Mouse (Mus musculus): ENCODE results near the gene Nrde2. TPM values are rescaled to one million over a fixed set of nuclear protein-coding genes. Genes with fewer than 3 reads are reported as not detected.

Gene Nrde2
- total and polyA plus RNA-seq, 3 experiments, result 5.1 to 11.0 (median 7.9) TPM

DNA sequence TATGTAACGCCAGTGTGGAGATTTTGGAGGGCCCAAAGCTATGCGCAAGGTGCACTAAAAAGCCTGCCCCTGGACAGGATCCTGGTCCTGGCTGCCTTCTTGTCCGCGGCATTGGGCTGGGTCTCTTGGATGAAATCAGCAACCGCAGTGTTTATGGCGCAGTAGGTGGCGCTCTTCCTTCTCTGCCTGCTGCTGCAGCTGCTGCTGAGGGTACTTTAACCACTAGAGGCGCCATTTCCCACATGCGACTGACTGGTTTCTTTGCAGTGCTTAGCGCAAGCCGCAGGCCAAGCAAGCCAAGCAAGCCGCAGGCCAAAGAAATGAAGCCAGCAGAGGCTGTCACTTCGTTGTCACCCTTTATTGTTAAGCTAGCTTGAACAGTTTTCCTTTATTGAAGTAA is 42.4 kb upstream of the Nrde2 start:
- no peak overlapping the region for H3K9ac ChIP-seq (ENCODE audit: low read depth, low read length)
- DNase-seq, result peak; percentile 89 to 93
- H3K79me2 ChIP-seq (replicated peaks; ENCODE audit: control insufficient read depth, insufficient read depth, low read length), result peaks cover 8% of the 10 kb centered on the region
- H3K27me3 ChIP-seq (ENCODE audit: control insufficient read depth, insufficient read depth, low read length), result no peaks in the 10 kb centered on the region
- peaks cover 10% of the 10 kb centered on the region for H3K4me1 ChIP-seq (ENCODE audit: control insufficient read depth, insufficient read depth, low read length)
- peak overlapping the region; percentile 96 for H3K27ac ChIP-seq
- H3K4me3 ChIP-seq, result peak overlapping the region; percentile 94
- H3K36me3 ChIP-seq (ENCODE audit: control insufficient read depth, insufficient read depth, low read length), result peaks cover 37% of the 10 kb centered on the region
- WGBS, result under 1% methylated on average over 13 of the region's 13 CpGs
- intact Hi-C loops (cut with DNase I), result loop anchor here (1.0 to 5.0 kb wide), 5 partner anchors 73 to 325 kb away; no protein-coding TSS in a partner anchor
- TF ChIP-seq EP300 (IDR thresholded peaks at IDR 0.05; ENCODE audit: insufficient read depth, low read depth, low read length), result peak; percentile 98
- TF ChIP-seq POLR2A (IDR thresholded peaks at IDR 0.05; ENCODE audit: insufficient read depth, low read depth, low read length), result peak; percentile 29; the same call in 1 of the 2 replicates
- no peak for TF ChIP-seq CTCF (IDR thresholded peaks at IDR 0.05)

DNA sequence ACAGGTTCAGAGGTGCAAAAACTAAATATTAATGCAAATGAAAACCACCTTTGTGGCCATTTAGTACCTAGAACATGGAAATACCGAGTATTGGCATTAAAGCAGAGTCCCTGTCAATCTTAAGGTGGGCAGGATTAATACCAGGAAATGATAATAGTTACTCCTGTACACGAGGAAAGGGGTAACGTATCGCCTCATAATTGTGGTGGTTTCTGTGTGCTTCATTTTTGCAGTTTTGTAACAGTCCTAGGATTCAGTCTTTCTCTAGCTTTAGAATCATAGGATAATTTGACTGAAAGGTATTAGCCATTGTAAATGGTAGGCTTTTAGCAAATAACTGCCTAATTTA is 41.9 kb upstream of the Nrde2 start:
- 13% methylated on average over 4 of the region's 4 CpGs for WGBS
- DNase-seq, result no peak
- Histone ChIP-seq H3K4me3 (peak overlapping the region; percentile 94), H3K9ac (ENCODE audit: low read depth, low read length) (peak overlapping the region; percentile 90; the same call in 1 of the 2 replicates), H3K27ac (peak overlapping the region; percentile 96), H3K36me3 (ENCODE audit: control insufficient read depth, insufficient read depth, low read length) (peaks cover 33% of the 10 kb centered on the region), H3K4me1 (ENCODE audit: control insufficient read depth, insufficient read depth, low read length) (peaks cover 10% of the 10 kb centered on the region), H3K27me3 (ENCODE audit: control insufficient read depth, insufficient read depth, low read length) (no peaks in the 10 kb centered on the region), H3K79me2 (replicated peaks; ENCODE audit: control insufficient read depth, insufficient read depth, low read length) (peaks cover 8% of the 10 kb centered on the region)
- intact Hi-C loops (cut with DNase I), result loop anchor here (5.0 kb wide), 2 partner anchors 106 to 326 kb away; no protein-coding TSS in a partner anchor
- TF ChIP-seq POLR2A (IDR thresholded peaks at IDR 0.05; ENCODE audit: insufficient read depth, low read depth, low read length) (no peak), CTCF (IDR thresholded peaks at IDR 0.05) (no peak), EP300 (IDR thresholded peaks at IDR 0.05; ENCODE audit: insufficient read depth, low read depth, low read length) (no peak)

DNA sequence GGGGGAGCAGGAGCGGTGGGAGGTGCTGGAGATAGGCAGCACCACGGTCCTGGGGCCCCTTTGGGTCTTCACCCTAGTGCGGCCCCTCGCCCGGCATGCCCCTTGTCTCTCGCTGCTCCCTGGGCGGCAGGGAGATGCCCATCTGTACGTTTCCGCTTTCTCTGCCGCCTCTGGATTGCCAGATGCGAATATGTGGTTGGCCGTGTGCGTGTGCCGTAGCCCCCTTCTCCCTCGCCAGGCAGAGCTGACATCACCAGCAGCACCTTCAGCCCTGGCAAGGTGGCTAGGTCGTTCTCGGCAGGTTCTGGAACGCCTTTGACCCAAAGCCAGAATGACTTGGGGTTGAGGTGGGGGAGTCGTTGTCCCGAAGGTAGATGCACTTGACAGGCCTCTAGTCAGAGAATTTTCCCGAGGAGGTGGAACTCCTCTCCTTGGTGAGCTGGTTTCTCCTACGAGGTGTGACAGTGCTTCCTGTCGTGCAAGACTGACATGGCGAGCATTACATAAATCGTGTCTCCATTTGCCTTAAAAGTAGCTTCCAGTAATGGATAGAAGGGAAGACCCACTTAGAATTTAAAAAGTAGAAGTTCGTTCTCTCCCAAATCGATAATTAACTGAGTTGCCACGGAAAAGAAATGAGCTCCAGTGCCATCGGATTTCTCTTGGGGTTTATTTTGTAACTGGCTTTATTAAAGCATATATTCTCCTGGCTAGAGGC is 41.4 kb upstream of the Nrde2 start:
- Histone ChIP-seq H3K36me3 (ENCODE audit: control insufficient read depth, insufficient read depth, low read length) (peaks cover 33% of the 10 kb centered on the region), H3K9ac (ENCODE audit: low read depth, low read length) (peak overlapping the region; percentile 90), H3K27ac (peak overlapping the region; percentile 96), H3K4me1 (ENCODE audit: control insufficient read depth, insufficient read depth, low read length) (peaks cover 10% of the 10 kb centered on the region), H3K79me2 (replicated peaks; ENCODE audit: control insufficient read depth, insufficient read depth, low read length) (peaks cover 8% of the 10 kb centered on the region), H3K27me3 (ENCODE audit: control insufficient read depth, insufficient read depth, low read length) (no peaks in the 10 kb centered on the region), H3K4me3 (peak overlapping the region; percentile 94)
- 3% methylated on average over 28 of the region's 29 CpGs for WGBS
- intact Hi-C loops (cut with DNase I), result loop anchor here (5.0 kb wide), 2 partner anchors 106 to 326 kb away; no protein-coding TSS in a partner anchor
- DNase-seq, result no peak
- 0 out of 2 replicates have a peak, but pooled peaks have one; percentile 1 for TF ChIP-seq CTCF (IDR thresholded peaks at IDR 0.05)
- no peak for TF ChIP-seq EP300 (IDR thresholded peaks at IDR 0.05; ENCODE audit: insufficient read depth, low read depth, low read length)

- WGBS, result 1% methylated on average over 82 of the region's 86 CpGs
- DNase-seq, result peak; percentile 86 to 88
- Histone ChIP-seq H3K4me1 (ENCODE audit: control insufficient read depth, insufficient read depth, low read length) (peaks cover 10% of the 10 kb centered on the region), H3K27me3 (ENCODE audit: control insufficient read depth, insufficient read depth, low read length) (no peaks in the 10 kb centered on the region), H3K79me2 (replicated peaks; ENCODE audit: control insufficient read depth, insufficient read depth, low read length) (peaks cover 8% of the 10 kb centered on the region), H3K9ac (ENCODE audit: low read depth, low read length) (peak overlapping the region; percentile 90), H3K27ac (peak overlapping the region; percentile 96), H3K36me3 (ENCODE audit: control insufficient read depth, insufficient read depth, low read length) (peaks cover 29% of the 10 kb centered on the region), H3K4me3 (peak overlapping the region; percentile 94)
- intact Hi-C loops (cut with DNase I), result loop anchor here (1.0 to 5.0 kb wide), 4 partner anchors 12 to 327 kb away; partner anchors contain the start of gene Nrde2
- TF ChIP-seq POLR2A (IDR thresholded peaks at IDR 0.05; ENCODE audit: insufficient read depth, low read depth, low read length), result 0 out of 2 replicates have a peak, but pooled peaks have one; percentile 6
- TF ChIP-seq EP300 (IDR thresholded peaks at IDR 0.05; ENCODE audit: insufficient read depth, low read depth, low read length), result no peak
Measured at GRCm38 (mm10) chr12:100199891-100200644, 40.6 kb upstream of the Nrde2 start.

- under 1% methylated on average over 58 of the region's 58 CpGs for WGBS
- peaks cover 20% of the 10 kb centered on the region for H3K36me3 ChIP-seq (ENCODE audit: control insufficient read depth, insufficient read depth, low read length)
- peaks cover 8% of the 10 kb centered on the region for H3K79me2 ChIP-seq (replicated peaks; ENCODE audit: control insufficient read depth, insufficient read depth, low read length)
- H3K4me1 ChIP-seq (ENCODE audit: control insufficient read depth, insufficient read depth, low read length), result peaks cover 8% of the 10 kb centered on the region
- peak; percentile 97 to 98 for DNase-seq
- TF ChIP-seq CTCF (IDR thresholded peaks at IDR 0.05), result peak; percentile 42
- peak; percentile 100 for TF ChIP-seq POLR2A (IDR thresholded peaks at IDR 0.05; ENCODE audit: insufficient read depth, low read depth, low read length)
- peak; percentile 99 for TF ChIP-seq EP300 (IDR thresholded peaks at IDR 0.05; ENCODE audit: insufficient read depth, low read depth, low read length)
- no peaks in the 10 kb centered on the region for H3K27me3 ChIP-seq (ENCODE audit: control insufficient read depth, insufficient read depth, low read length)
- H3K27ac ChIP-seq, result peak within 1 kb of the TSS; percentile 96
- intact Hi-C loops (cut with DNase I), result loop anchor here (1.0 kb wide), 2 partner anchors 11 to 40 kb away; partner anchors contain the start of gene Nrde2
- peak within 1 kb of the TSS; percentile 94 for H3K4me3 ChIP-seq
- H3K9ac ChIP-seq (ENCODE audit: low read depth, low read length), result peak within 1 kb of the TSS; percentile 90
Measured at GRCm38 (mm10) chr12:100198967-100199660, 39.7 kb upstream of the Nrde2 start, which contains the start of gene Calm1. Calm1 (plus strand) TSS chr12:100199435.

Data from heart, adult 2 months (tissue).